In the genomic region with DNA sequence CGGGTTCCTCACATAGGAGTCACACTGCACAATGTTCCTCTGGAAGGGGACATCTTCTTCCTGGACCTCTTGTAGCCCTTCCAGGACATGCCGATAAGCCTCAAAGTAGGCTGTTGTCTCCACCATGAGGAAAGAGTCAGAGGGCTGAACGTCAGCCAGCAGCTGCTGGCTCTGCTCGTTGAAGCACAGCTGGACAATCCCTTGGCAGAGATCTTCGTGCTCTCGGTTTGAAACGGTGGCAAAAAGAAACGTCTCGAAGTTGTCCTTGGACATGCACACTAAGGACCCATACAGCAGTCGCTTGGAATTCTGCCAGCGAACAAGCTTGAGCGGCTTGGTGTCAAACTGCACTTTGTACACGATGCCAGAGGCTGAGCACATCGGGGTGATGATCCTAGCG, we compare ENCODE assay signal across 10 mouse cellular contexts. TPM values are rescaled to one million over a fixed set of nuclear protein-coding genes. Genes with fewer than 3 reads are reported as not detected.
DNase-seq lines count a peak whose midpoint lies in the region; ATAC-seq and TF ChIP-seq lines count a peak whose summit lies in the region.
"Had no signal": no experiment of that assay in that cellular context is flagged by ENCODE, and none has a peak within 500 bp of the region (broad histone marks: within the 10 kb centered on the region; RNA-seq: fewer than 3 reads in every experiment).

No protein-coding gene starts in this region.

- no peak overlapping the region; the same call in 1 of the 2 replicates for H3K27ac ChIP-seq in liver, adult 2 months (replicated peaks; ENCODE audit: insufficient read depth, low read depth, low read length)
- H3K27ac ChIP-seq in liver, embryonic 12.5 days = no peak overlapping the region
- H3K27ac ChIP-seq in forebrain, embryonic 11.5 days (ENCODE audit: low read depth, low read length) = no peak overlapping the region
- H3K27ac ChIP-seq: embryonic facial prominence, embryonic 13.5 days; macrophage had no signal

- H3K9ac ChIP-seq in liver, adult 2 months (ENCODE audit: low read depth, low read length) = no peak overlapping the region
- H3K9ac ChIP-seq in liver, embryonic 12.5 days = no peak overlapping the region
- H3K9ac ChIP-seq in forebrain, embryonic 11.5 days (ENCODE audit: low read length) = no peak overlapping the region

- peak; percentile 68 to 76 for DNase-seq in adrenal gland, adult (ENCODE audit: inconsistent age in 2 of 2, low spot score in 1 of 2)
- DNase-seq in adrenal gland, adult 8-10 months = no peak
- DNase-seq in liver, adult 2 months (ENCODE audit: extremely low read depth, low read depth, low spot score) = peak; percentile 24
- DNase-seq in kidney, adult 9 months = peak; percentile 73
- peak; percentile 61 to 83 for DNase-seq in lung, postnatal 4 days
- DNase-seq in forebrain, embryonic 11.5 days (ENCODE audit: low spot score) = no peak
- no peak for DNase-seq in cerebellum, adult 11-12 months

- WGBS in liver, adult 2 months = 61% methylated on average over 15 of the region's 15 CpGs
- 85% methylated on average over 15 of the region's 15 CpGs for WGBS in liver, embryonic 12.5 days (ENCODE audit: insufficient replicate concordance)
- 96% methylated on average over 15 of the region's 15 CpGs for WGBS in forebrain, embryonic 11.5 days

- no peak overlapping the region; the same call in 1 of the 2 replicates for H3K4me2 ChIP-seq in liver, embryonic 12.5 days
- H3K4me2 ChIP-seq in forebrain, embryonic 11.5 days (ENCODE audit: low read depth, low read length, severe bottlenecking) = no peak overlapping the region
- H3K4me2 ChIP-seq: embryonic facial prominence, embryonic 13.5 days had no signal

- H3K9me3 ChIP-seq in liver, embryonic 12.5 days (replicated peaks) = no peaks in the 10 kb centered on the region
- no peaks in the 10 kb centered on the region for H3K9me3 ChIP-seq in forebrain, embryonic 11.5 days (ENCODE audit: control insufficient read depth, low read length)
- H3K9me3 ChIP-seq: embryonic facial prominence, embryonic 13.5 days had no signal

- no peaks in the 10 kb centered on the region for H3K27me3 ChIP-seq in liver, adult 2 months (ENCODE audit: control insufficient read depth, insufficient read depth, low read length)
- no peaks in the 10 kb centered on the region for H3K27me3 ChIP-seq in liver, embryonic 12.5 days (replicated peaks)
- H3K27me3 ChIP-seq in forebrain, embryonic 11.5 days (ENCODE audit: control insufficient read depth, insufficient read depth, low read length) = no peaks in the 10 kb centered on the region
- H3K27me3 ChIP-seq: embryonic facial prominence, embryonic 13.5 days had no signal

- H3K79me2 ChIP-seq in liver, adult 2 months (ENCODE audit: control insufficient read depth, insufficient read depth, low read length) = peaks cover 21% of the 10 kb centered on the region; the same call in 1 of the 2 replicates

- no peak for ATAC-seq in liver, embryonic 12.5 days
- no peak for ATAC-seq in forebrain, embryonic 11.5 days (replicated peaks; ENCODE audit: low FRiP score)

- peaks cover 40% of the 10 kb centered on the region for H3K36me3 ChIP-seq in liver, adult 2 months (ENCODE audit: control insufficient read depth, insufficient read depth, low read length)
- H3K36me3 ChIP-seq in liver, embryonic 12.5 days = peaks cover 92% of the 10 kb centered on the region
- peaks cover 8% of the 10 kb centered on the region; the same call in 1 of the 2 replicates for H3K36me3 ChIP-seq in forebrain, embryonic 11.5 days (ENCODE audit: control insufficient read depth, insufficient read depth, low read length)

- no peak for TF ChIP-seq CTCF in liver, adult 2 months (IDR thresholded peaks at IDR 0.05; ENCODE audit: low read depth, low read length)

- no peak for TF ChIP-seq POLR2A in liver, adult 2 months (IDR thresholded peaks at IDR 0.05; ENCODE audit: extremely low read depth, insufficient read depth, low read length)

- peaks cover 7% of the 10 kb centered on the region for H3K4me1 ChIP-seq in liver, adult 2 months (ENCODE audit: control insufficient read depth, insufficient read depth, low read length)
- peaks cover 57% of the 10 kb centered on the region for H3K4me1 ChIP-seq in liver, embryonic 12.5 days
- H3K4me1 ChIP-seq in forebrain, embryonic 11.5 days (replicated peaks; ENCODE audit: control insufficient read depth, insufficient read depth, low read length) = peaks cover 5% of the 10 kb centered on the region; the same call in 1 of the 2 replicates

- H3K4me3 ChIP-seq in liver, adult 2 months (ENCODE audit: insufficient read depth, low read depth, low read length) = no peak overlapping the region
- H3K4me3 ChIP-seq in liver, embryonic 12.5 days = no peak overlapping the region
- no peak overlapping the region for H3K4me3 ChIP-seq in forebrain, embryonic 11.5 days (ENCODE audit: low read depth, low read length)
- H3K4me3 ChIP-seq: embryonic facial prominence, embryonic 13.5 days had no signal

RNA-seq across cellular contexts. Expression of a gene that starts 7.4 kb away (rescaled TPM):
- total RNA-seq in adrenal gland, adult 8-10 months (2022) = 10 to 100 TPM; 49.6 to 76.3 (median 64.9) TPM
- 21.6 and 23.8 TPM in 2 replicates for total RNA-seq in liver, adult 2 months (2014; rRNA removed)
- polyA plus RNA-seq in liver, adult 2 months (2012; rRNA removed) = 20.5 and 23.3 TPM in 2 replicates
- 13.7 and 13.8 TPM in 2 replicates for polyA plus RNA-seq in liver, embryonic 12.5 days (2016; fragmentation: Nextera tagmentation; extraction: Ambion mirVana)
- polyA plus RNA-seq in forebrain, embryonic 11.5 days (2014; fragmentation: Nextera tagmentation; extraction: Ambion mirVana) = 6.0 and 7.4 TPM in 2 replicates

RNA-seq across cellular contexts. Expression of a gene that starts 40.4 kb away (rescaled TPM):
- 10 to 100 TPM; 29.3 to 40.7 (median 34.2) TPM for total RNA-seq in adrenal gland, adult 8-10 months (2022)
- 11.1 and 11.2 TPM in 2 replicates for total RNA-seq in liver, adult 2 months (2014; rRNA removed)
- polyA plus RNA-seq in liver, adult 2 months (2012; rRNA removed) = 8.7 and 13.4 TPM in 2 replicates
- 78.8 and 79.3 TPM in 2 replicates for polyA plus RNA-seq in liver, embryonic 12.5 days (2016; fragmentation: Nextera tagmentation; extraction: Ambion mirVana)
- polyA plus RNA-seq in forebrain, embryonic 11.5 days (2014; fragmentation: Nextera tagmentation; extraction: Ambion mirVana) = 56.8 and 60.3 TPM in 2 replicates

RNA-seq across cellular contexts. Expression of a gene that starts 59.3 kb away (rescaled TPM):
- total RNA-seq in adrenal gland, adult 8-10 months (2022) = 10 to 100 TPM; 66.1 to 83.6 (median 74.3) TPM
- total RNA-seq in liver, adult 2 months (2014; rRNA removed) = 25.1 and 38.6 TPM in 2 replicates
- 23.8 and 25.9 TPM in 2 replicates for polyA plus RNA-seq in liver, adult 2 months (2012; rRNA removed)
- polyA plus RNA-seq in liver, embryonic 12.5 days (2016; fragmentation: Nextera tagmentation; extraction: Ambion mirVana) = 36.1 and 37.7 TPM in 2 replicates
- 100 and 105 TPM in 2 replicates for polyA plus RNA-seq in forebrain, embryonic 11.5 days (2014; fragmentation: Nextera tagmentation; extraction: Ambion mirVana)

Comparison
In these comparisons a context has a peak if more than half of its experiments do, and no peak if none do; other contexts are left out.
1. DNase-seq: peak in adrenal gland, adult (2 of 2), liver, adult 2 months (single experiment), kidney, adult 9 months (single experiment) and lung, postnatal 4 days (2 of 2); none in adrenal gland, adult 8-10 months (single experiment), forebrain, embryonic 11.5 days (single experiment) and cerebellum, adult 11-12 months (single experiment).